In the genomic region with DNA sequence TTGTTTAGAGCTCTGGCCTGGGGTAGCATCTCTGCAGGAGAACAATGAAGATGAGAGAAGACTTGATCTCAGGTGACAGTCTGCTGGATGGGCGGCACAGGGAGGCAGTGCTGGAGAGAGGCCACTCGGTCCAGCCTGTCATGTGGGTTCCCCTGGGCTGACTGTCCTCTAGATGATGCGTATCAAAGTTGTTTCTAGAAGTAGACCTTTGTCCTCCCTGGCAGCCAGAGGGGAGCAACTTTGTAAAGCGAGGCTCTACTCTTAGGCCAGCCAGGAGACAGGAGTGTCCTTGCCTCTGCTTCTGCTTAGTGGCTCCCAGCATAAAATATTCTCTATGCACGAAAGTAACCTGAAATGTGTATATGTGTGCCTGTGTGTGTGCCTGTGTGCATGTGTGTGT, we compare ENCODE assay signal across 26 mouse cellular contexts. TPM values are rescaled to one million over a fixed set of nuclear protein-coding genes. Genes with fewer than 3 reads are reported as not detected.
DNase-seq lines count a peak whose midpoint lies in the region; ATAC-seq and TF ChIP-seq lines count a peak whose summit lies in the region.
"Had no signal": no experiment of that assay in that cellular context is flagged by ENCODE, and none has a peak within 500 bp of the region (broad histone marks: within the 10 kb centered on the region; RNA-seq: fewer than 3 reads in every experiment).

No protein-coding gene starts in this region.

- H3K9ac ChIP-seq in kidney, embryonic 14.5 days (ENCODE audit: low read depth, low read length): no peak overlapping the region
- H3K9ac ChIP-seq: embryonic facial prominence, embryonic 13.5 days; forebrain, embryonic 12.5 days; hindbrain, embryonic 12.5 days; hindbrain, embryonic 15.5 days had no signal

- H3K4me2 ChIP-seq in kidney, embryonic 14.5 days (replicated peaks; ENCODE audit: low read depth, low read length): no peak overlapping the region
- H3K4me2 ChIP-seq: embryonic facial prominence, embryonic 13.5 days; forebrain, embryonic 12.5 days; heart, embryonic 11.5 days; hindbrain, embryonic 12.5 days; hindbrain, embryonic 15.5 days had no signal

- no peaks in the 10 kb centered on the region for H3K9me3 ChIP-seq in kidney, embryonic 14.5 days (ENCODE audit: control insufficient read depth, low read length)
- H3K9me3 ChIP-seq: embryonic facial prominence, embryonic 10.5 days; embryonic facial prominence, embryonic 13.5 days; forebrain, embryonic 12.5 days; hindbrain, embryonic 12.5 days; hindbrain, embryonic 15.5 days had no signal

- WGBS in kidney, adult 2 months: 50% methylated on average over 5 of the region's 5 CpGs
- WGBS in kidney, embryonic 14.5 days: 65% methylated on average over 5 of the region's 5 CpGs

- peak; percentile 76 for DNase-seq in kidney, adult 2 months
- peak; percentile 45 to 65 for DNase-seq in kidney, adult 8-10 months
- DNase-seq in kidney, adult 9 months: peak; percentile 66
- peak; percentile 60 to 75 for DNase-seq in kidney, postnatal 25 days
- no peak for DNase-seq in right cerebral cortex, adult 2 months (ENCODE audit: low spot score in 2 of 2)
- DNase-seq: adrenal gland, adult 8-10 months; adrenal gland, postnatal 25 days; cerebellum, adult 11-12 months; cerebellum, adult 8-10 months; cerebellum, postnatal 10 days; cerebellum, postnatal 36 days; embryo, embryonic 11 days; gastrocnemius, adult 2 months; gastrocnemius, postnatal 14 days; heart, adult 11 months had no signal

- peaks cover 10% of the 10 kb centered on the region for H3K4me1 ChIP-seq in kidney, adult 2 months (ENCODE audit: control insufficient read depth, insufficient read depth, low read length)
- H3K4me1 ChIP-seq in kidney, embryonic 14.5 days (ENCODE audit: control insufficient read depth, insufficient read depth, low read length): 0 out of 2 replicates have a peak, but pooled peaks cover 3% of the 10 kb centered on the region
- H3K4me1 ChIP-seq: embryonic facial prominence, embryonic 13.5 days; forebrain, embryonic 12.5 days; hindbrain, embryonic 15.5 days had no signal

- no peak for ATAC-seq in kidney, embryonic 14.5 days (ENCODE audit: low FRiP score, low TSS enrichment)
- no peak for ATAC-seq in frontal cortex, adult (ENCODE audit: low TSS enrichment)
- ATAC-seq: CD4-positive, CD25-positive, alpha-beta regulatory T cell, adult 4 months; forebrain, embryonic 16.5 days had no signal

- no peak for TF ChIP-seq CTCF in kidney, adult 2 months (conservative IDR thresholded peaks at IDR 0.05; ENCODE audit: insufficient read depth, insufficient read length, low read depth, low read length)

- H3K27me3 ChIP-seq in kidney, adult 2 months (replicated peaks; ENCODE audit: control insufficient read depth, insufficient read depth, low read length): no peaks in the 10 kb centered on the region
- no peaks in the 10 kb centered on the region for H3K27me3 ChIP-seq in kidney, embryonic 14.5 days (ENCODE audit: control insufficient read depth, insufficient read depth, low read length)
- H3K27me3 ChIP-seq: embryonic facial prominence, embryonic 13.5 days; forebrain, embryonic 12.5 days; hindbrain, embryonic 12.5 days; hindbrain, embryonic 15.5 days had no signal

- H3K36me3 ChIP-seq in kidney, adult 2 months (ENCODE audit: control insufficient read depth, insufficient read depth, low read length): no peaks in the 10 kb centered on the region; the same call in 1 of the 2 replicates
- H3K36me3 ChIP-seq in kidney, embryonic 14.5 days (ENCODE audit: control insufficient read depth, insufficient read depth, low read length): no peaks in the 10 kb centered on the region
- H3K36me3 ChIP-seq: embryonic facial prominence, embryonic 10.5 days; embryonic facial prominence, embryonic 13.5 days; forebrain, embryonic 12.5 days; hindbrain, embryonic 12.5 days; hindbrain, embryonic 15.5 days had no signal

- no peak overlapping the region for H3K4me3 ChIP-seq in kidney, adult 2 months (ENCODE audit: insufficient read depth, low read depth, low read length)
- H3K4me3 ChIP-seq in kidney, embryonic 14.5 days (ENCODE audit: low read length): no peak overlapping the region
- H3K4me3 ChIP-seq: embryonic facial prominence, embryonic 10.5 days; embryonic facial prominence, embryonic 13.5 days; erythroblast, embryonic 14.5 days; forebrain, embryonic 12.5 days; gastrocnemius, adult 2 months; hindbrain, embryonic 12.5 days; hindbrain, embryonic 15.5 days had no signal

- H3K27ac ChIP-seq in kidney, adult 2 months (ENCODE audit: insufficient read depth, low read depth, low read length): no peak overlapping the region
- no peak overlapping the region for H3K27ac ChIP-seq in kidney, embryonic 14.5 days (ENCODE audit: low read depth, low read length)
- H3K27ac ChIP-seq: embryonic facial prominence, embryonic 10.5 days; embryonic facial prominence, embryonic 13.5 days; forebrain, embryonic 12.5 days; gastrocnemius, adult 2 months; hindbrain, embryonic 12.5 days; hindbrain, embryonic 15.5 days had no signal

- TF ChIP-seq POLR2A in kidney, adult 2 months (IDR thresholded peaks at IDR 0.05; ENCODE audit: low read depth, low read length): no peak

RNA-seq across cellular contexts. Expression of a gene that starts 27.5 kb away (rescaled TPM):
- polyA plus RNA-seq in kidney, adult 2 months (2012; rRNA removed): 16.1 and 17.1 TPM in 2 replicates
- polyA plus RNA-seq in kidney, embryonic 14.5 days (2014; fragmentation: Nextera tagmentation; extraction: Ambion mirVana): 2.6 and 3.3 TPM in 2 replicates
- polyA plus RNA-seq: erythroblast, embryonic 14.5 days had no signal

Comparison
In these comparisons a context has a peak if more than half of its experiments do, and no peak if none do; other contexts are left out.
1. DNase-seq: peak in kidney, adult 2 months (single experiment), kidney, adult 8-10 months (2 of 2), kidney, adult 9 months (single experiment) and kidney, postnatal 25 days (2 of 2); none in right cerebral cortex, adult 2 months (0 of 2).